Mouse (Mus musculus) kidney, embryonic 14.5 days (tissue): ENCODE results near the gene Hdgfl2. TPM values are rescaled to one million over a fixed set of nuclear protein-coding genes. Genes with fewer than 3 reads are reported as not detected.

Experiments
- ATAC-seq: fragments of 200-750 bp; cut with Nextera tagmentation; 2 replicates; pipeline ENCODE4 v1.8.0; 2017; ENCODE audit warnings: moderate number of reproducible peaks, mild to moderate bottlenecking, moderate TSS enrichment, moderate library complexity; ENCODE audit not compliant: low FRiP score, low TSS enrichment
- H3K27ac ChIP-seq: fragments of 300-500 bp; sonication (generic); 2 replicates; pipeline ENCODE4 v1.5.1; 2014; ENCODE audit warnings: low read depth, mild to moderate bottlenecking, low read length, moderate library complexity, mixed read lengths
- H3K27me3 ChIP-seq: fragments of 300-500 bp; sonication (generic); 2 replicates; pipeline ENCODE4 v1.6.1; 2014; ENCODE audit warnings: mild to moderate bottlenecking, low read length; ENCODE audit not compliant: control insufficient read depth, insufficient read depth
- H3K36me3 ChIP-seq: fragments of 300-500 bp; sonication (generic); 2 replicates; pipeline ENCODE4 v1.6.1; 2014; ENCODE audit warnings: low read length, mixed read lengths; ENCODE audit not compliant: control insufficient read depth, insufficient read depth
- H3K4me1 ChIP-seq: fragments of 300-500 bp; sonication (generic); 2 replicates; pipeline ENCODE4 v1.6.1; 2014; ENCODE audit warnings: low read length, mixed read lengths; ENCODE audit not compliant: control insufficient read depth, insufficient read depth
- H3K4me2 ChIP-seq: fragments of 300-500 bp; sonication (generic); replicated peaks from 2 replicates; pipeline ENCODE4 v1.6.1; 2014; ENCODE audit warnings: low read depth, mild to moderate bottlenecking, low read length
- H3K4me3 ChIP-seq: fragments of 300-500 bp; sonication (generic); 2 replicates; pipeline ENCODE4 v1.5.1; 2014; ENCODE audit warnings: mild to moderate bottlenecking, low read length
- H3K9ac ChIP-seq: fragments of 300-500 bp; sonication (generic); 2 replicates; pipeline ENCODE4 v1.6.1; 2014; ENCODE audit warnings: low read depth, mild to moderate bottlenecking, low read length, moderate library complexity
- H3K9me3 ChIP-seq: fragments of 300-500 bp; sonication (generic); 2 replicates; pipeline ENCODE4 v1.6.1; 2016; ENCODE audit warnings: low read length; ENCODE audit not compliant: control insufficient read depth
- WGBS: fragments of 180-500 bp; shearing (Covaris S2); extraction: QIAGEN DNeasy Blood & Tissue Kit; methylation state at CpG from one replicate; pipeline ENCODE4 v1.1.7; 2014; 5-methylcytosine and 5-hydroxymethylcytosine counted together
- polyA plus RNA-seq: library from polyadenylated mRNA; unstranded; fragments of >200 nt; fragmentation: Nextera tagmentation; extraction: Ambion mirVana; gene quantifications from 2 replicates; pipeline ENCODE4 v1.2.1, GENCODE M21; 2014

Gene Hdgfl2
- polyA plus RNA-seq, 1 experiment from 2014 or later, result 118 TPM

DNA sequence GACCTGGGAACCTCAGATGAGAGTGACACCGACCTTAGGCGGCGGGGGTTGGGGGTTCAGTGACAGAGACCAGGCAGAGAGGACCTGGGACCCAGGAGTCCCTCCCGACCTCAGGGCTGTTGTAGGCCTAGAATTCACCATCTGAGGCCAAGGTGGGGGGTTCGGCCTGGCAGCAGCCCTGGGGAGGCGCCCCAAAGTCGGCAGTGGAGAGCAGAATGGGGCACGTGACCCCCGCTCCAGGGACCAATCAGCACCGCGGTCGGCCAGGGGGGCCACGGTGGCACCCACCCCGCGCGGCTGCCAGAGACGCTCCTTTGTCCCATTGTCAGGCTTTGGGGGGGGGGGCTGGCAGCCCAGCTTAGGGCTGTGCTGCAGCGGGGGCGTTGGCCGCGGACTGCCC, 59.9 kb downstream of the Hdgfl2 start:
- ATAC-seq, result no peak
- Histone ChIP-seq H3K27ac (no peak overlapping the region), H3K9ac (peak overlapping the region; percentile 32; the same call in 1 of the 2 replicates), H3K4me2 (peak overlapping the region; percentile 83), H3K4me3 (peak overlapping the region; percentile 52), H3K4me1 (peaks cover 22% of the 10 kb centered on the region), H3K27me3 (peaks cover 49% of the 10 kb centered on the region), H3K9me3 (no peaks in the 10 kb centered on the region), H3K36me3 (no peaks in the 10 kb centered on the region)
- 13% methylated on average over 19 of the region's 21 CpGs for WGBS

DNA sequence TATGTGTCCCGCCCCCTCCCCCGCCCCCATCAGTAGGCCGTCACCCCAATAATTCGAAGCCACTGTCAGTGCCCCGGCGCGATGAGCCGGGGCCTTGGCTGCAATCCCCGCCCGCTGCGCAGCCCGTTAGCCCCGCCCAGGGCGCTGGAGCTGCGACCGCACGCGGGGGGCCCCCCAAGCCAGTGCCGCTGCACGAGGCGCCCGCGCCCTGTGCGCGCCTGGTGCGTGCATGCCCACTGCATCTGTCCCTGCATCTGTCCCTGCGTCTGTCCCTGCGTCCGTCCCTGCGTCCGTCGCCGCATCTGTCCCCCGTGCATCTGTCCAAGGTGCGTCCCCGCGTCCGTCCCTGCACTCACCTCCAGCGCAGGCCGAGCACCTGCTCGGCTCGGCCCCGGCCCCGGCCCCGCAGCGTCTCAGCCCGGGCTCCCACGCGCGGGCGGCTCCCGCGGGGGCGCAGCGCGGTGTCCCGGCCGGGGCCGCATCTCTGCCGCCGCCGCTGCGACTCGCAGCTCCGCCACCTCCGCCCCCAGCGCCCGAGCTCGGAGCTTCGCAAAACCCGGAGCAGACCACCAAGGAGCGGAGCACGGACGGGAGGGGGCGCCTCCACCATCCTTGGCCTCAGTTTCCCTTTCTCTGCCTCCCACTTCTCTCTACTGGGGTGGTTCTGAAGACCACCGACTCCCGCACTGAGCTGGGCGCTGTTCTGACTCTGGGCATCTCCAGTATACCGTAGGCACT, 60.6 kb downstream of the Hdgfl2 start, which contains the start of gene Sema6b:
Gene Sema6b, minus strand, starts transcription at position 486 of the 738 bp plus-strand sequence.
- H3K27me3 ChIP-seq, result peaks cover 53% of the 10 kb centered on the region

DNA sequence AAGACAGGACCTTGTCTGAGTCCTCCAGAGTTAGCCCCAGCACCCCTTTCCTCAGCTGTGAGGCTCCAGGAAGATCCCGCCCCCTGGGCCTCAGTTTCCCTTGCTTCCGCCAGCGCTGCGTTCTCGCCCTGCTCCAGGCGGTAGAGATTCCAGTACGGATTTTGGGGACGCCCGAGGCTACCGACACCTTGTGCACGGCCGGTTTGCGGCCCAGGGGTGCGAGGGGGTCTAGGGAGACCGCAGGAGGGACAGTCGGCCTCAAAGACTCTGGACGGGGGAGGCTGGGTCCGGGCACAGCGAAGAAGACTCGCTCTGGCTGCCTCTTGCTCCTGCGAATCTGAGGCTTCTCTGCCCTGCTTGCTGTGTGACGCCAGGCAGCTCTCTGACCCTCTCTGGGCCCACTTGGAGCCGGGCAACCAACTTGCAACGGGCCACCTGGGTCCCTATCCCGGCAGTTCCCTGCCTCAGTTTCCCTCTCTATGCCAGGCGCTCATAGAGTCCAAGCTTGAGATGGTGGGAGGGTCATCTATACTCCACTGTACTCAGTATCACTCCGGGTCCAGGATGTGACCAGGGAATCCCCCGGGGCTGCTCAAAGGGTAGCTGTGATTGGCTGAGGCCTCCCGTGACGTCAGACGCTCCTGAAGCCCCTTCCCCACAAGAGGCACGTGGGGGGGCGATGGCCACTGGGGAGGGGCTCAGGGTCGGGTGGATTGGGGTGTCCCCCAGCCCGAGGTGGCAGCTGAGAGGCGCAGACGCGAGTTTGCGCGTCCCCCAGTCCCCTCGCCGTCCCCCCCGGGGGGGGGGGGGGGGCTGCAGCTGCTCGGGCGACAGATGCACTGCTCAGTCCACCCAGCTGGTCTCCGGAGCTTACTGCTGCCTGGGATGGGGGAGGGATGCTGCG, 62.5 kb downstream of the Hdgfl2 start:
- under 1% methylated on average over 34 of the region's 47 CpGs for WGBS
- Histone ChIP-seq H3K27me3 (peaks cover 63% of the 10 kb centered on the region), H3K9me3 (no peaks in the 10 kb centered on the region), H3K4me3 (peak overlapping the region; percentile 33), H3K36me3 (no peaks in the 10 kb centered on the region), H3K4me2 (peak overlapping the region; percentile 67), H3K4me1 (peaks cover 20% of the 10 kb centered on the region), H3K27ac (no peak overlapping the region), H3K9ac (no peak overlapping the region)
- ATAC-seq, result peak; percentile 30

More for the DNA sequence above, 60.6 kb downstream of the Hdgfl2 start, which contains the start of gene Sema6b:
- H3K36me3 ChIP-seq, result no peaks in the 10 kb centered on the region
- H3K4me2 ChIP-seq, result peak within 1 kb of the TSS; percentile 83
- peak within 1 kb of the TSS; percentile 47 for H3K9ac ChIP-seq
- 1% methylated on average over 59 of the region's 79 CpGs for WGBS
- H3K27ac ChIP-seq, result no peak within 1 kb of the TSS
- peaks cover 20% of the 10 kb centered on the region for H3K4me1 ChIP-seq
- no peaks in the 10 kb centered on the region for H3K9me3 ChIP-seq
- peak within 1 kb of the TSS; percentile 52 for H3K4me3 ChIP-seq
- no peak for ATAC-seq

DNA sequence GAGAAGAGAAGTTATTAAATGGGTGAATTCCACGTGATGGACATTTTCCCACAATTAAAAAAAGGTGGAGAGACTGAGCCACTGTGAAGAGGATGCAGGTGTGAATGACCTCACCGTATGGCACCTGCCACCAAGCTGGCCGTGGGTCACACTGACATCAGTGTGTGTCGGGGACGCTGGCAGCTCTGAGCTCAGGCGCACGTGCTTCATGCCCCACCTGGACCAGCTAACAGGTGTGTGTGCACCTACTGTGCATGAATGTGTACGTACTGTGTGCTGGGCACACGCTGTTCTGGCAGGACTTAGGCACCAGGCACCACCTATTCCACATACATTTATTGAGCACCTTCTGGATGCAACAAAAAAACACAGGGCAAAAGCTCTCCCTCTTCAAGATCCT, 65.1 kb downstream of the Hdgfl2 start:
- H3K27ac ChIP-seq, result no peak overlapping the region
- ATAC-seq, result no peak
- H3K27me3 ChIP-seq, result peaks cover 72% of the 10 kb centered on the region
- peaks cover 11% of the 10 kb centered on the region for H3K4me1 ChIP-seq
- H3K4me3 ChIP-seq, result no peak overlapping the region
- WGBS, result 74% methylated on average over 9 of the region's 9 CpGs
- H3K36me3 ChIP-seq, result no peaks in the 10 kb centered on the region
- no peak overlapping the region for H3K4me2 ChIP-seq
- H3K9ac ChIP-seq, result no peak overlapping the region
- H3K9me3 ChIP-seq, result no peaks in the 10 kb centered on the region

DNA sequence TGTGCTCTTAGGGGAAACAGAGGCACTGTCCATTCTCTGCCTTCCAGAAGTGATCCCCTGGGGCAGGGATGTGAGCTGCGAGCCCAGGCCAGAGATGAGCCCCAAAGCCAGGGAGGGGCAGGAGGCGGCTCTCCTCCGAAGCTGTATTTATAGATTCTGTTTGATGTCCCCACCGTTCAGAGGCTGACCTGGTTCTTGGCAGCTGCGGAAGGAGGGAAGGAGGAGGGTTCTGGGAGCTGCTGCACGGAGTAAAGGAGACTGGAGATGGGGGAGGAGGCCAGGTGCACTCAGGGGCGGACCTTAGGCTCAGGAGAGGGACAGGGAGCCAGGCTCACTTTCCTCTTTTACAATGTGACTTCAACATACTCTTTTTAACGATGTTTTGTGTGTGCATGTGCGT, 66.7 kb downstream of the Hdgfl2 start:
- no peaks in the 10 kb centered on the region for H3K36me3 ChIP-seq
- 8% methylated on average over 9 of the region's 9 CpGs for WGBS
- no peak overlapping the region for H3K27ac ChIP-seq
- H3K9ac ChIP-seq, result no peak overlapping the region
- no peaks in the 10 kb centered on the region for H3K9me3 ChIP-seq
- H3K27me3 ChIP-seq, result peaks cover 73% of the 10 kb centered on the region
- no peak overlapping the region for H3K4me2 ChIP-seq
- H3K4me1 ChIP-seq, result peaks cover 9% of the 10 kb centered on the region; the same call in 1 of the 2 replicates
- no peak for ATAC-seq
- H3K4me3 ChIP-seq, result no peak overlapping the region

DNA sequence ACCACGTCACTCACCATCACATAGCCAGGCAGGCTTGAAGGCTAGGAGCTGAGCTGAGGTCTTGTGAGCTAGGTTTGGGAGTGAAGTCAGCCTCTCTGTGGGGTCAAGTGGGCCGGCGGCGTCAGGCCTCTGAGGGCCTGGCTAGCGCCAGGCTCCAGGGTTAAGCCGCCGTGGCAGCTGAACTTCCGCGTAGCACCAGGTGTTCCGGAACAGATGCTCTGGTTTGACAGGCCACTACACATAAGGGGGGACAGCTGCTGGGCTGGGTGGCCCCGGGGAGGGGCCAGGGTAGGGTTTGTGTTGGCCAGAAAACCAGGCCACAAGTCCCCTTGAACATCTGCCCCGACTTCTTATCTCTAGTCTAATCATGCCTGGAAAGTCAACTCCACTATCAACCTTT, 68.0 kb downstream of the Hdgfl2 start:
- no peak overlapping the region for H3K27ac ChIP-seq
- WGBS, result 45% methylated on average over 12 of the region's 12 CpGs
- ATAC-seq, result no peak
- H3K27me3 ChIP-seq, result peaks cover 72% of the 10 kb centered on the region
- no peak overlapping the region for H3K9ac ChIP-seq
- no peak overlapping the region for H3K4me3 ChIP-seq
- H3K9me3 ChIP-seq, result no peaks in the 10 kb centered on the region
- H3K4me2 ChIP-seq, result no peak overlapping the region
- H3K4me1 ChIP-seq, result no peaks in the 10 kb centered on the region
- H3K36me3 ChIP-seq, result no peaks in the 10 kb centered on the region

- Histone ChIP-seq H3K27me3 (peaks cover 68% of the 10 kb centered on the region), H3K27ac (no peak overlapping the region), H3K9me3 (no peaks in the 10 kb centered on the region), H3K4me2 (peak overlapping the region; percentile 26), H3K4me1 (no peaks in the 10 kb centered on the region), H3K9ac (no peak overlapping the region), H3K36me3 (no peaks in the 10 kb centered on the region), H3K4me3 (peak overlapping the region; percentile 19)
- 19% methylated on average over 9 of the region's 9 CpGs for WGBS
- no peak for ATAC-seq
Measured at GRCm38 (mm10) chr17:56148280-56148679, 68.8 kb downstream of the Hdgfl2 start.

DNA sequence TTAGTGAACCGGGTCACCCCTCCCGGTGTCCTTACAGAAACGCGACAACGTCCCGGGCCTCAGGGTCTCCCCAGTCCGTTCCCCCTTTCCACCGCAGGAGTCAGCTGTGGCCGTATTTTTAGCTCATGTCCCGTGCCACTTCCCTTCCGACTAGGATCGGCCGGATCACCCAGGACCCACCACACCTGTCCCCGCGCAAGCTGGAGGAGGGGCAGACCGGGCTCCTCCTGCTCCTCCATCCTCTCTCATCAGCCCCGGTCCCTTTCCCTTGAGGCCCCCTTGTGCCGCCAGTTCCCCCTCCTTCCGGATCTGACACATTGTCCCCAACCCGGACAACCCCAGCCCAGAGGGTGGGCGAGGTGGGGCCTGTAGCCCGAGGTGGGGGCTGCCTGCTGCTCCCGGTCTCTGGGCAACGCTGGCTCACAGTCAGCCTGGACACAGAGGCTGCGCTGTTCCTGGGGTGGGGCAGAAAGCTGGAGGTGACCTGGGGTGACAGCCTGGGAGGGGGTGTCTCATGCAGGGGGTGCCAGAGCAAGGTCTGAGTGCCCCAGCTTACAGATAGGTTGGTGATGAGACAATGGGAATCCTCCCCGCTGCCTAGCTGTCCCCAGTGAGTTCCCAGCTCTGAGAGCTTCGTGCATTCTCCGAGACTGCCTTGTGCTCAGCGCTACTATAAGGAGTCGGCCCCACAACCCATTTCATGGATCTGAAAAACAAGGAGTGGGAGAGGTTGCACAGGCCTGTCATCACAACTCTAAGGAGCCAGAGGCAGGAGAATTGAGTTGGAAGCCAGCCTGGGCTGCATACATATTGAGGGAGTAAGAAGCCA, 69.6 kb downstream of the Hdgfl2 start:
- peak; percentile 24; the same call in 1 of the 2 replicates for ATAC-seq

More for the DNA sequence above, 69.6 kb downstream of the Hdgfl2 start:
- Histone ChIP-seq H3K4me2 (peak overlapping the region; percentile 26), H3K27ac (no peak overlapping the region), H3K4me3 (peak overlapping the region; percentile 19; the same call in 1 of the 2 replicates), H3K9ac (no peak overlapping the region), H3K9me3 (no peaks in the 10 kb centered on the region), H3K4me1 (peaks cover 5% of the 10 kb centered on the region; the same call in 1 of the 2 replicates), H3K27me3 (peaks cover 62% of the 10 kb centered on the region), H3K36me3 (no peaks in the 10 kb centered on the region)
- 1% methylated on average over 29 of the region's 30 CpGs for WGBS
